Mouse (Mus musculus) stomach, embryonic 16.5 days (tissue): Measurements from ENCODE around the gene Smim4. TPM values are rescaled to one million over a fixed set of nuclear protein-coding genes. Genes with fewer than 3 reads are reported as not detected.

Experiments
- ATAC-seq: fragments of 200-750 bp; cut with Nextera tagmentation; 2 replicates; pipeline ENCODE4 v1.8.0; 2017; ENCODE audit warnings: moderate number of reproducible peaks, moderate TSS enrichment; ENCODE audit not compliant: insufficient read depth, low FRiP score
- H3K27ac ChIP-seq: fragments of 300-500 bp; sonication (generic); 2 replicates; pipeline ENCODE4 v1.5.1; 2014; ENCODE audit warnings: low read length
- H3K27me3 ChIP-seq: fragments of 300-500 bp; sonication (generic); 2 replicates; pipeline ENCODE4 v1.6.1; 2014; ENCODE audit warnings: low read length, control low read depth, mixed read lengths; ENCODE audit not compliant: control insufficient read depth, insufficient read depth
- H3K36me3 ChIP-seq: fragments of 300-500 bp; sonication (generic); 2 replicates; pipeline ENCODE4 v1.6.1; 2014; ENCODE audit warnings: low read length; ENCODE audit not compliant: control insufficient read depth, insufficient read depth
- H3K4me1 ChIP-seq: fragments of 300-500 bp; sonication (generic); 2 replicates; pipeline ENCODE4 v1.6.1; 2014; ENCODE audit warnings: low read length, control low read depth, mixed read lengths; ENCODE audit not compliant: control insufficient read depth, insufficient read depth
- H3K4me2 ChIP-seq: fragments of 300-500 bp; sonication (generic); 2 replicates; pipeline ENCODE4 v1.6.1; 2014; ENCODE audit warnings: low read depth, low read length, mixed read lengths
- H3K4me3 ChIP-seq: fragments of 300-500 bp; sonication (generic); replicated peaks from 2 replicates; pipeline ENCODE4 v1.5.1; 2014; ENCODE audit warnings: mild to moderate bottlenecking, low read length
- H3K9ac ChIP-seq: fragments of 300-500 bp; sonication (generic); 2 replicates; pipeline ENCODE4 v1.6.1; 2014; ENCODE audit warnings: low read length
- H3K9me3 ChIP-seq: fragments of 300-500 bp; sonication (generic); replicated peaks from 2 replicates; pipeline ENCODE4 v1.6.1; 2016; ENCODE audit warnings: low read length, control low read depth; ENCODE audit not compliant: control insufficient read depth
- WGBS: fragments of 180-500 bp; shearing (Covaris S2); extraction: QIAGEN DNeasy Blood & Tissue Kit; methylation state at CpG from one replicate; pipeline ENCODE4 v1.1.7; 2014; 5-methylcytosine and 5-hydroxymethylcytosine counted together
- polyA plus RNA-seq: library from polyadenylated mRNA; unstranded; fragments of >200 nt; fragmentation: Nextera tagmentation; extraction: Ambion mirVana; gene quantifications from 2 replicates; pipeline ENCODE4 v1.2.1, GENCODE M21; 2015

Gene Smim4
- polyA plus RNA-seq, 1 experiment from 2014 or later = 66.4 TPM

GRCm38 (mm10) chr14:31160196-31161150 lies 31.7 kb upstream of the Smim4 start:
- no peak overlapping the region for H3K4me3 ChIP-seq
- WGBS = 63% methylated on average over 27 of the region's 27 CpGs
- H3K9ac ChIP-seq = no peak overlapping the region
- H3K27me3 ChIP-seq = no peaks in the 10 kb centered on the region
- H3K36me3 ChIP-seq = no peaks in the 10 kb centered on the region
- peak; percentile 46; the same call in 1 of the 2 replicates for ATAC-seq
- no peak overlapping the region for H3K27ac ChIP-seq
- no peaks in the 10 kb centered on the region for H3K9me3 ChIP-seq
- 0 out of 2 replicates have a peak overlapping the region, but pooled peaks have one; percentile 10 for H3K4me2 ChIP-seq
- 0 out of 2 replicates have a peak, but pooled peaks cover 6% of the 10 kb centered on the region for H3K4me1 ChIP-seq

DNA sequence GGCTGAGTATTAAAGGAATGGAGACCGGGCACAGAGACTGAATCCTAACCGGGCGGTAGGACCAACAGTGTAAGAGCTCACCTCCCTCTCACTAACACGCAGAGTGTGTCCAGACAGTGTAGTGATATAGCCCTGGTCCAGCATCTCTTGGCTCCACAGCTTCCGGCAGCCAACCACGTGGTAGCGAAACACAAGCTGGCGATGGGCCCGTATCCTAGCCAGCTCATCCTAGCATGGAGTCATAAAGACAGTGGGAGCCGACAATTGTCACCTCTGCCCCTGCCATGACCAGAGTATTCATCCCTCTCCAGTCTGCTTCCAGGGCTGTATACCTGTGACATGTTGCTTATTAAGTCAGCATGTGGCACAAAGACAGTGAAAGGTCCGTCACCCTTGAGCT lies 16.9 kb upstream of the Smim4 start:
- WGBS = 90% methylated on average over 11 of the region's 11 CpGs
- Histone ChIP-seq H3K9me3 (no peaks in the 10 kb centered on the region), H3K4me3 (no peak overlapping the region), H3K4me1 (no peaks in the 10 kb centered on the region), H3K27me3 (no peaks in the 10 kb centered on the region), H3K9ac (no peak overlapping the region), H3K36me3 (0 out of 2 replicates have a peak, but pooled peaks cover 10% of the 10 kb centered on the region), H3K4me2 (no peak overlapping the region), H3K27ac (no peak overlapping the region)
- ATAC-seq = no peak

- Histone ChIP-seq H3K27me3 (no peaks in the 10 kb centered on the region), H3K9ac (no peak overlapping the region), H3K4me3 (no peak overlapping the region), H3K4me2 (no peak overlapping the region), H3K9me3 (no peaks in the 10 kb centered on the region), H3K36me3 (peaks cover 26% of the 10 kb centered on the region), H3K4me1 (no peaks in the 10 kb centered on the region), H3K27ac (no peak overlapping the region)
- 95% methylated on average over 14 of the region's 14 CpGs for WGBS
- no peak for ATAC-seq
Observed at GRCm38 (mm10) chr14:31141011-31141410, 12.3 kb upstream of the Smim4 start.

DNA sequence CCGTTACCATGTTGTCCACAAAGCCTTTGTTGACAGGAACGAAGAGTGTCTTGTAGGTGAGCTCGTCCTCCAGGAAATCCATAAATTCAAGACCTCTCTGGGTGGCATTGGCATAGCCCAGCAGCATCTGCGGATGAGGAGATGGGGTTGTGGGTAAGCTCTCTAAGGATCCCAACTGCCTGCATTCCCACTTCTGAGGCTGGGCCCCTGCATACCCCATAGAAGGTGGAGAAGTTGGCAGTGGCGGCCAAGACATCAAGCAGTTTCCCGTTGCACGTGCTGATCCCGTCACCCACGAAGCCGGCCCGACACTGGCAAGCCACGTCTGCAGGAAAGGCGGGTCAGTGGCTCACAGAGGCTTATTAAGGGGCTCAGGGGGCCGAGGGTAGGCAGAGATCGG lies 11.4 kb upstream of the Smim4 start:
- peaks cover 34% of the 10 kb centered on the region for H3K36me3 ChIP-seq
- H3K27me3 ChIP-seq = no peaks in the 10 kb centered on the region
- H3K4me2 ChIP-seq = no peak overlapping the region
- H3K9ac ChIP-seq = no peak overlapping the region
- H3K4me1 ChIP-seq = no peaks in the 10 kb centered on the region
- no peak overlapping the region for H3K4me3 ChIP-seq
- H3K9me3 ChIP-seq = no peaks in the 10 kb centered on the region
- 91% methylated on average over 15 of the region's 15 CpGs for WGBS
- H3K27ac ChIP-seq = no peak overlapping the region
- ATAC-seq = no peak

DNA sequence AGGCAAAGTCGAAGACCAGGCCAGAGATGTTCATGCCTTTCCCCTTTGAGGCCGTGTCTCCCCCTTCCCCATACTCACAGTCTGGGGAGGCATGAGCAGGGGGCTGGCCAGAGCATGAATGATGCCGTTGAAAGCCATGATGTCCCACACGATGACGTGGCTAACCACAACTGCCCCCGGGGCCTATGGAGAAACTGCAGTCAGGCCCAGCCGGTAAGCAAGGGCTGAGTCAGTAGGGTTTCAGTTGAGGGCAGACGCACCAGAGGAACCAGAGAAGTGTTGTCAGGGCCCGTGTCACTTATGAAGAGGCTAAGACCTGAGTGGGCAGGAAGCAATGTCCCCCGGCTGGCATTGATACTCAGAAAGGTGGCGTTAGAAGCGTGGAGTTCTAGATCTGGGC lies 10.9 kb upstream of the Smim4 start:
- WGBS = 89% methylated on average over 12 of the region's 12 CpGs
- no peaks in the 10 kb centered on the region for H3K9me3 ChIP-seq
- ATAC-seq = no peak
- no peak overlapping the region for H3K4me2 ChIP-seq
- H3K27me3 ChIP-seq = no peaks in the 10 kb centered on the region
- H3K9ac ChIP-seq = no peak overlapping the region
- no peak overlapping the region for H3K27ac ChIP-seq
- 0 out of 2 replicates have a peak, but pooled peaks cover 1% of the 10 kb centered on the region for H3K4me1 ChIP-seq
- no peak overlapping the region for H3K4me3 ChIP-seq
- H3K36me3 ChIP-seq = peaks cover 36% of the 10 kb centered on the region

- Histone ChIP-seq H3K36me3 (peaks cover 37% of the 10 kb centered on the region), H3K9me3 (no peaks in the 10 kb centered on the region), H3K4me1 (peaks cover 8% of the 10 kb centered on the region), H3K27ac (no peak overlapping the region), H3K9ac (no peak overlapping the region), H3K4me3 (no peak overlapping the region), H3K4me2 (no peak overlapping the region), H3K27me3 (no peaks in the 10 kb centered on the region)
- no peak for ATAC-seq
- WGBS = 91% methylated on average over 9 of the region's 9 CpGs
Observed at GRCm38 (mm10) chr14:31138897-31139429, 10.2 kb upstream of the Smim4 start.

GRCm38 (mm10) chr14:31138219-31138896 lies 9.6 kb upstream of the Smim4 start:
- WGBS = 80% methylated on average over 32 of the region's 35 CpGs
- Histone ChIP-seq H3K4me2 (no peak overlapping the region), H3K4me1 (peaks cover 14% of the 10 kb centered on the region), H3K9ac (no peak overlapping the region), H3K4me3 (no peak overlapping the region), H3K27me3 (no peaks in the 10 kb centered on the region), H3K36me3 (peaks cover 37% of the 10 kb centered on the region), H3K27ac (no peak overlapping the region), H3K9me3 (no peaks in the 10 kb centered on the region)
- ATAC-seq = no peak

DNA sequence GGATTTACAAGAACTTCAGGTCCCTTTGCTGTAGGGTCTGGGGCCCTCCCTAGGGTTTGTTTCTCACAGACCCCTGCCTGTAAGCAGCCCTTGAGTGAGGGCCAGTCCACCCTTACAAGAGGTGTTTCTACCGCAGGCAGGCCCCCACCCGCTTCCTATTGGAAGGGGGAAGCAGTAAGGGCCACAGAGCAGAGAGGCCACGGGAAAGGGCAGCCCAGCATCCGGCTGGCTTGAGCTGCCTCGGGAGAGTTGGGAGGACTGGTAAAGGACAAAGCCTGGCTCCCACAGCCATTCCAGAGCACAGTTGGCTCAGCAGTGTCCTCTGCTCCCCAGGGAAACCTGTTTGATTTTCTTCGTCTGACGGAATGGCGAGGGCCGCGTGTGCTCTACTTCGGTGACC lies 9.0 kb upstream of the Smim4 start:
- ATAC-seq = no peak
- Histone ChIP-seq H3K9ac (no peak overlapping the region), H3K4me3 (no peak overlapping the region), H3K36me3 (peaks cover 37% of the 10 kb centered on the region), H3K4me1 (peaks cover 20% of the 10 kb centered on the region), H3K27me3 (no peaks in the 10 kb centered on the region), H3K4me2 (no peak overlapping the region), H3K27ac (peak overlapping the region; percentile 23; the same call in 1 of the 2 replicates), H3K9me3 (no peaks in the 10 kb centered on the region)
- WGBS = 82% methylated on average over 11 of the region's 11 CpGs

- WGBS = 77% methylated on average over 10 of the region's 10 CpGs
- Histone ChIP-seq H3K27ac (no peak overlapping the region), H3K36me3 (peaks cover 36% of the 10 kb centered on the region), H3K27me3 (no peaks in the 10 kb centered on the region), H3K9me3 (no peaks in the 10 kb centered on the region), H3K4me2 (no peak overlapping the region), H3K9ac (no peak overlapping the region), H3K4me3 (no peak overlapping the region), H3K4me1 (peaks cover 26% of the 10 kb centered on the region)
- no peak for ATAC-seq
Observed at GRCm38 (mm10) chr14:31137281-31137595, 8.5 kb upstream of the Smim4 start.
